Mouse (Mus musculus) spleen, embryonic (tissue): ENCODE data around the gene Fmnl1.

ENCODE experiments used
- CTCF ChIA-PET: fragments of 350-600 bp; sonication (Branson Sonifier 250); formaldehyde crosslinking; loops from one replicate; lab custom pipeline; 2022; lab: Charles Lee

Gene Fmnl1

GRCm38 (mm10) chr11:103158621-103159478, 12.1 kb upstream of the Fmnl1 start:
- CTCF ChIA-PET, result interaction anchor here (0.6 to 2.4 kb wide), 9 partner anchors 8 to 1844 kb away, joined by 3 to 15 read pairs (median 3); no protein-coding TSS in a partner anchor

- CTCF ChIA-PET, result interaction anchor here (0.6 kb wide), 3 partner anchors 39 to 153 kb away, joined by 3 to 4 read pairs (median 4); no protein-coding TSS in a partner anchor
These were observed 10.2 kb upstream of the Fmnl1 start for GRCm38 (mm10) chr11:103160738-103161137.

GRCm38 (mm10) chr11:103161449-103161848, 9.5 kb upstream of the Fmnl1 start:
- CTCF ChIA-PET, result interaction anchor here (0.6 kb wide), 2 partner anchors 39 to 143 kb away, joined by 3 to 4 read pairs; no protein-coding TSS in a partner anchor

GRCm38 (mm10) chr11:103162132-103162531, 8.8 kb upstream of the Fmnl1 start:
- CTCF ChIA-PET, result no interaction called here

GRCm38 (mm10) chr11:103164391-103164790, 6.5 kb upstream of the Fmnl1 start:
- CTCF ChIA-PET, result interaction anchor here (1.2 kb wide), 1 partner anchor 20 kb away, joined by 4 read pairs; no protein-coding TSS in a partner anchor

- CTCF ChIA-PET, result interaction anchor here (0.7 to 2.0 kb wide), 5 partner anchors 9 to 156 kb away, joined by 3 to 16 read pairs (median 5); no protein-coding TSS in a partner anchor
These were observed 2.1 kb upstream of the Fmnl1 start for GRCm38 (mm10) chr11:103168690-103169390.

GRCm38 (mm10) chr11:103169664-103170063, 1.2 kb upstream of the Fmnl1 start:
- CTCF ChIA-PET, result interaction anchor here (1.5 to 2.0 kb wide), 2 partner anchors 16 to 102 kb away, joined by 5 to 16 read pairs; no protein-coding TSS in a partner anchor

- CTCF ChIA-PET, result interaction anchor here (1.5 to 2.0 kb wide), 2 partner anchors 16 to 102 kb away, joined by 5 to 16 read pairs; no protein-coding TSS in a partner anchor
These were observed 805 bp upstream of the Fmnl1 start for GRCm38 (mm10) chr11:103170111-103170493.

GRCm38 (mm10) chr11:103171286-103171620, 346 bp downstream of the Fmnl1 start:
- CTCF ChIA-PET, result interaction anchor here (0.9 to 1.5 kb wide), 2 partner anchors 14 to 36 kb away, joined by 5 to 6 read pairs; no protein-coding TSS in a partner anchor

- CTCF ChIA-PET, result interaction anchor here (0.7 to 1.5 kb wide), 3 partner anchors 13 to 36 kb away, joined by 3 to 6 read pairs (median 5); no protein-coding TSS in a partner anchor
These were observed 940 bp downstream of the Fmnl1 start for GRCm38 (mm10) chr11:103171703-103172391.

GRCm38 (mm10) chr11:103172392-103173040, 1.6 kb downstream of the Fmnl1 start:
- CTCF ChIA-PET, result interaction anchor here (0.7 to 1.5 kb wide), 2 partner anchors 12 to 32 kb away, joined by 3 to 6 read pairs; no protein-coding TSS in a partner anchor

- CTCF ChIA-PET, result no interaction called here
These were observed 2.3 kb downstream of the Fmnl1 start for GRCm38 (mm10) chr11:103173041-103173770.

GRCm38 (mm10) chr11:103173771-103174344, 3.0 kb downstream of the Fmnl1 start:
- CTCF ChIA-PET, result interaction anchor here (1.0 kb wide), 1 partner anchor 98 kb away, joined by 4 read pairs; no protein-coding TSS in a partner anchor

GRCm38 (mm10) chr11:103174411-103174832, 3.5 kb downstream of the Fmnl1 start:
- CTCF ChIA-PET, result interaction anchor here (0.8 to 1.0 kb wide), 3 partner anchors 10 to 97 kb away, joined by 3 to 4 read pairs (median 3); no protein-coding TSS in a partner anchor

GRCm38 (mm10) chr11:103174891-103175391, 4.0 kb downstream of the Fmnl1 start:
- CTCF ChIA-PET, result interaction anchor here (0.8 to 1.0 kb wide), 4 partner anchors 10 to 97 kb away, joined by 3 to 4 read pairs (median 3); no protein-coding TSS in a partner anchor

GRCm38 (mm10) chr11:103175688-103176442, 5.0 kb downstream of the Fmnl1 start:
- CTCF ChIA-PET, result interaction anchor here (0.6 to 1.0 kb wide), 5 partner anchors 10 to 84 kb away, joined by 3 to 4 read pairs (median 4); no protein-coding TSS in a partner anchor

GRCm38 (mm10) chr11:103176510-103176909, 5.6 kb downstream of the Fmnl1 start:
- CTCF ChIA-PET, result interaction anchor here (0.6 to 1.0 kb wide), 5 partner anchors 9 to 80 kb away, joined by 3 to 5 read pairs (median 4); no protein-coding TSS in a partner anchor

- CTCF ChIA-PET, result interaction anchor here (0.6 kb wide), 1 partner anchor 40 kb away, joined by 5 read pairs; no protein-coding TSS in a partner anchor
These were observed 6.3 kb downstream of the Fmnl1 start for GRCm38 (mm10) chr11:103177216-103177615.
